Mouse (Mus musculus) kidney, embryonic 14.5 days (tissue): ENCODE results near the gene Psmc3. TPM values are rescaled to one million over a fixed set of nuclear protein-coding genes. Genes with fewer than 3 reads are reported as not detected.
"Not testable (repeated sequence)": the region's sequence is repeated elsewhere in the genome, so short reads cannot be mapped to it uniquely, and the experiment has no call there.

ENCODE experiments used
- ATAC-seq: fragments of 200-750 bp; cut with Nextera tagmentation; 2 replicates; pipeline ENCODE4 v1.8.0; 2017; ENCODE audit warnings: moderate number of reproducible peaks, mild to moderate bottlenecking, moderate TSS enrichment, moderate library complexity; ENCODE audit not compliant: low FRiP score, low TSS enrichment
- H3K27ac ChIP-seq: fragments of 300-500 bp; sonication (generic); 2 replicates; pipeline ENCODE4 v1.5.1; 2014; ENCODE audit warnings: low read depth, mild to moderate bottlenecking, low read length, moderate library complexity, mixed read lengths
- H3K27me3 ChIP-seq: fragments of 300-500 bp; sonication (generic); 2 replicates; pipeline ENCODE4 v1.6.1; 2014; ENCODE audit warnings: mild to moderate bottlenecking, low read length; ENCODE audit not compliant: control insufficient read depth, insufficient read depth
- H3K36me3 ChIP-seq: fragments of 300-500 bp; sonication (generic); 2 replicates; pipeline ENCODE4 v1.6.1; 2014; ENCODE audit warnings: low read length, mixed read lengths; ENCODE audit not compliant: control insufficient read depth, insufficient read depth
- H3K4me1 ChIP-seq: fragments of 300-500 bp; sonication (generic); 2 replicates; pipeline ENCODE4 v1.6.1; 2014; ENCODE audit warnings: low read length, mixed read lengths; ENCODE audit not compliant: control insufficient read depth, insufficient read depth
- H3K4me2 ChIP-seq: fragments of 300-500 bp; sonication (generic); replicated peaks from 2 replicates; pipeline ENCODE4 v1.6.1; 2014; ENCODE audit warnings: low read depth, mild to moderate bottlenecking, low read length
- H3K4me3 ChIP-seq: fragments of 300-500 bp; sonication (generic); 2 replicates; pipeline ENCODE4 v1.5.1; 2014; ENCODE audit warnings: mild to moderate bottlenecking, low read length
- H3K9ac ChIP-seq: fragments of 300-500 bp; sonication (generic); 2 replicates; pipeline ENCODE4 v1.6.1; 2014; ENCODE audit warnings: low read depth, mild to moderate bottlenecking, low read length, moderate library complexity
- H3K9me3 ChIP-seq: fragments of 300-500 bp; sonication (generic); 2 replicates; pipeline ENCODE4 v1.6.1; 2016; ENCODE audit warnings: low read length; ENCODE audit not compliant: control insufficient read depth
- WGBS: fragments of 180-500 bp; shearing (Covaris S2); extraction: QIAGEN DNeasy Blood & Tissue Kit; methylation state at CpG from one replicate; pipeline ENCODE4 v1.1.7; 2014; 5-methylcytosine and 5-hydroxymethylcytosine counted together
- polyA plus RNA-seq: library from polyadenylated mRNA; unstranded; fragments of >200 nt; fragmentation: Nextera tagmentation; extraction: Ambion mirVana; gene quantifications from 2 replicates; pipeline ENCODE4 v1.2.1, GENCODE M21; 2014

The Psmc3 gene
- polyA plus RNA-seq = 356 and 399 TPM in 2 replicates

GRCm38 (mm10) chr2:91053934-91054382, at the start of gene Psmc3:
TSS of gene Psmc3 (plus strand) at chr2:91054009.
- peak within 1 kb of the TSS; percentile 72 for H3K9ac ChIP-seq
- H3K4me3 ChIP-seq = peak within 1 kb of the TSS; percentile 96
- no peaks in the 10 kb centered on the region for H3K27me3 ChIP-seq
- peak within 1 kb of the TSS; percentile 92 for H3K4me2 ChIP-seq
- peaks cover 7% of the 10 kb centered on the region; the same call in 1 of the 2 replicates for H3K4me1 ChIP-seq
- peak within 1 kb of the TSS; percentile 63 for H3K27ac ChIP-seq
- WGBS = under 1% methylated on average over 40 of the region's 40 CpGs
- ATAC-seq = peak; percentile 98
- H3K36me3 ChIP-seq = peaks cover 37% of the 10 kb centered on the region
- H3K9me3 ChIP-seq = no peaks in the 10 kb centered on the region

- Histone ChIP-seq H3K4me1 (no peaks in the 10 kb centered on the region), H3K4me2 (no peak overlapping the region), H3K4me3 (no peak overlapping the region), H3K9ac (no peak overlapping the region), H3K27me3 (no peaks in the 10 kb centered on the region), H3K27ac (no peak overlapping the region), H3K36me3 (peaks cover 88% of the 10 kb centered on the region), H3K9me3 (no peaks in the 10 kb centered on the region)
- WGBS = 96% methylated on average over 8 of the region's 8 CpGs
- ATAC-seq = no peak
These were observed 45.3 kb upstream of the Psmc3 start for GRCm38 (mm10) chr2:91008536-91008935.

DNA sequence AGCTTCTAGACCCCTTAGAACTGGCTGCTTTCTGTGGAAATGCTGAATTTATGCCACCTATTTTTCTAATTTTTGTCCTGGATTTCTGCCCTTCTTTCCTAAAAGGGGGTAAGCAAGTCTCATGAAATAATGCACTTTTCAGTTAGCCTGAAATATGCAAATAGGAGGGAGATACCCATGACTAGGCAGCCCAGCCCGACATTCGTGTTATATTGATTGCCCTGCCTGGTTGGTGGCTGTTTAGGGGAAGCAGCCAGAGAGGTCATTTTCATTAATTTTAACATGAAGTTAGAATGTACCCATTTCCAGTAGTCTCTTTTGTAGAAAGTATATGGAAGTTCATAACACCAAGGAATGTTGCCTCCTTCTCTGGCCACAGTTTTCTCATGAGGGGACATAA, 39.9 kb upstream of the Psmc3 start:
- Histone ChIP-seq H3K4me2 (no peak overlapping the region), H3K36me3 (peaks cover 71% of the 10 kb centered on the region), H3K9ac (no peak overlapping the region), H3K4me1 (no peaks in the 10 kb centered on the region), H3K27me3 (no peaks in the 10 kb centered on the region), H3K9me3 (no peaks in the 10 kb centered on the region), H3K4me3 (no peak overlapping the region), H3K27ac (no peak overlapping the region)
- no peak for ATAC-seq
- 91% methylated on average over 2 of the region's 2 CpGs for WGBS

DNA sequence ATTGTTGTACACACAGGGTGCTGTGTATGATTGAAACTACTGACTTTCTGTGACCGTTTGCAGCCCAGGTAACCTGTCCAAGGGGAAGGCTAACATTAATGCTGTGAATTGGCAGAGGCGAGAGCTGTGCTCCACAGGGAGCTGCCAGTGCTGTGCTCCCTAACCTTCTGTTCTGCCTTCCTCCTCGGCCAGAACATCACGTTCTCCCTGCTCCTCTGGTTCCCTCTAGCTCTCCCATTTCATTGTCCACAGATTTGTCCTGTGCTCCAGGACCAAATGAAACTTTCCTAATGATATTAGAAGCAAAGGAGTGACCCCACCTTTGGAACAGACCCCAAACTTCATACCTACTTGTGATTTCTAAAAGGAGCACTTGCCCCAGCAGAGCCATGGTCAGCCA, 38.4 kb upstream of the Psmc3 start:
- Histone ChIP-seq H3K9me3 (no peaks in the 10 kb centered on the region), H3K36me3 (peaks cover 64% of the 10 kb centered on the region), H3K4me2 (no peak overlapping the region), H3K27me3 (no peaks in the 10 kb centered on the region), H3K9ac (no peak overlapping the region), H3K4me3 (no peak overlapping the region), H3K4me1 (no peaks in the 10 kb centered on the region), H3K27ac (no peak overlapping the region)
- no peak for ATAC-seq
- WGBS = 87% methylated on average over 4 of the region's 4 CpGs

DNA sequence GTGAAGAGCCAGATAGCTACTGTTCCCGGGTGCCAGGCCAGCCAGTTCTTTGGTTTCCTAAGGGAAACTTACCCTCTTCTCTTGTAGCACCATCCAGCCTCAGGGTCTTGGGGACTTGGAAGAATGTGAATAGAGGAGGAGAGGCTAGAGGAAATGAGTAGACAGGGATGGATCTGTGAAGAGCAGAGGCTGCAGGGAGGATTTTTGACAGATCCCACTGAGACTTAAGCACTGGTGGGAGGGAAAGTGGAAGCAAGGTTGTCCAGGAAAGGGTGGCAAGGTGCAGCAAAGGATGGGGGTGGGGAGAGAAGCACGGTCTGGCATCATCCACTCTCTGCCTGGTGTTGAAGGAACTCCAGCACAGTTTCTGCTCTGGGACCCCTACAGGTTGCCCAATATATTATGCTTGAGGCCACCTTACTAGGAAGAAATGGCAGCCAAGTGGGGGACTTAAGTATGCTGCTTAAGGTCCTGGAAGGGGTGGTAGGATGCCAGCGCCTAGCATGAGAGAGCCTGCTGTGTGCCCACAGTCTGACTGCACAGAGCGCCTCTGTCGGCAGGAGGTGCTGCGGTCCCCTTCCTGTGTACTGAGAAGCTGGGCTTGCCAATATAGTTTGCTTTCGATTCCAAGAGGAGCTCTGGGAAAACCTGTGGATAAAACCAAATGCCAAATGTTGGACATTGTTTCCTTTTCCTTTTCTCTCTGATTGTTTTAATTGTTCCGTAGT, 35.6 kb upstream of the Psmc3 start:
- H3K9ac ChIP-seq = no peak overlapping the region
- ATAC-seq = no peak
- no peaks in the 10 kb centered on the region for H3K4me1 ChIP-seq
- no peak overlapping the region for H3K4me2 ChIP-seq
- H3K27me3 ChIP-seq = no peaks in the 10 kb centered on the region
- H3K9me3 ChIP-seq = no peaks in the 10 kb centered on the region
- 85% methylated on average over 8 of the region's 8 CpGs for WGBS
- peaks cover 44% of the 10 kb centered on the region for H3K36me3 ChIP-seq
- H3K4me3 ChIP-seq = no peak overlapping the region
- H3K27ac ChIP-seq = no peak overlapping the region

DNA sequence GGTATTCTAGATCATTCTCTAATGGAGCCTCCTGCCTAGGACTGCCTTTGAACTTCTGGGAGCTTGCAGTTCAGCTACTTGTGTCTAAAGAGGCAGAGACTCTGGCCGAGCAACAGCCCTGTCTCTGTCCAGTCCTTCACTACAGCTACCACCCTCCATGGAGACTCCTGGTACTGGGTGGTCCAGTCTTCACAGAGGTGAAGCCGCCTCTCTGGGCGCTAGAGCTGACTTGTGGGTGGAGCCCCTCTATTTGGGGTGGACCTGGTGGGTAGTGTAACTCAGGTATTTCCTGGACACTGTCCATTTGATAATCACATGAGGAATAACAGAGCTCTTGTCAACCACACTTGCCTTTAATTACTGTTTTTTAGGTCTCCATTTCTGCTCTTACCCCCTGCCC, 33.9 kb upstream of the Psmc3 start:
- WGBS = 94% methylated on average over 3 of the region's 3 CpGs
- Histone ChIP-seq H3K4me1 (no peaks in the 10 kb centered on the region), H3K9ac (no peak overlapping the region), H3K27ac (no peak overlapping the region), H3K4me3 (no peak overlapping the region), H3K36me3 (peaks cover 27% of the 10 kb centered on the region), H3K9me3 (no peaks in the 10 kb centered on the region), H3K4me2 (no peak overlapping the region), H3K27me3 (no peaks in the 10 kb centered on the region)
- ATAC-seq = no peak

DNA sequence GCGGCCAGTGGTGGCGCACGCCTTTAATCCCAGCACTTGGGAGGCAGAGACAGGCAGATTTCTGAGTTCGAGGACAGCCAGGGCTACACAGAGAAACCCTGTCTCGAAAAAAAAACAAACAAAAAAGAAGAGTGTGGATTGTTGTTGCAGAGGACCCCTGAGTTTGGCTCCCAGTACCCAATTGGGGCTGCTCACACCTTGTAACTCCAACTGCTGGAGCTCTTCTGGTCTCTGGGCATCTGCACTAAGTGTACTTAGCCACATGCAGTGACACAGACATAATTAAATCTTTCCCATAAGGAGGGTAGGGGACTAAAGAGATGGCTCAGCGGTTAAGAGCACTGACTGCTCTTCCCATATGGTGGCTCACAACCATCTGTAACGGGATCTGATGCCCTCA, 31.5 kb upstream of the Psmc3 start:
- peaks cover 13% of the 10 kb centered on the region; the same call in 1 of the 2 replicates for H3K36me3 ChIP-seq
- WGBS = 94% methylated on average over 7 of the region's 7 CpGs
- not testable (repeated sequence) for H3K4me1 ChIP-seq, H3K4me2 ChIP-seq, H3K27me3 ChIP-seq, H3K9me3 ChIP-seq, H3K27ac ChIP-seq, H3K9ac ChIP-seq, H3K4me3 ChIP-seq, ATAC-seq

- Histone ChIP-seq H3K9me3 (no peaks in the 10 kb centered on the region), H3K27ac (no peak overlapping the region), H3K36me3 (peaks cover 13% of the 10 kb centered on the region; the same call in 1 of the 2 replicates), H3K9ac (no peak overlapping the region), H3K27me3 (no peaks in the 10 kb centered on the region), H3K4me2 (no peak overlapping the region), H3K4me1 (no peaks in the 10 kb centered on the region), H3K4me3 (no peak overlapping the region)
- ATAC-seq = no peak
- WGBS = 52% methylated on average over 2 of the region's 2 CpGs
These were observed 30.7 kb upstream of the Psmc3 start for GRCm38 (mm10) chr2:91023131-91023530.

DNA sequence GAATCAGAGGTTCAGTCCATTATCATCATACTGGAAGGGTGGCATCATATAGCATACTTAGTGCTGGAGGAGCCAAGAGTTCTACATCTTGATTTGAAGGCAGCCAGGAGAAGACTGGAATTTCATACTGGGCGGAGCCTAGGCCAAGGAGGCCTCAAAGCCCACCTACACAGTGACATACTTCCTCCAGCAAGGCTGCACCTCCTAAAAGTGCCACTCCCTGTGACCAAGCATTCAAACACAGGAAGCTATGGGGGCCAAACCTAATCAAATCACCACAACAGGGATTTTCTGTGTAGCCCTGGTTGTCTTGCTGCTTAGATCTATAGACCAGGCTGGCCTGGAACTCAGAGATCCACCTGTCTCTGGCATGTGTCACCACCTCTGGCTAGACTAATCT, 29.9 kb upstream of the Psmc3 start:
- Histone ChIP-seq H3K27me3 (no peaks in the 10 kb centered on the region), H3K36me3 (peaks cover 13% of the 10 kb centered on the region; the same call in 1 of the 2 replicates), H3K9me3 (no peaks in the 10 kb centered on the region), H3K4me3 (no peak overlapping the region), H3K27ac (no peak overlapping the region), H3K4me1 (no peaks in the 10 kb centered on the region), H3K4me2 (no peak overlapping the region), H3K9ac (no peak overlapping the region)
- 91% methylated on average over 1 of the region's 1 CpGs for WGBS
- ATAC-seq = no peak
